9 mouse cellular contexts compared by ENCODE assay signal in genomic region chr13:46096968-46097367, GRCm38 (mm10).
A peak's percentile ranks its signal among the peaks of the same experiment; 100 is the strongest.
DNase-seq lines count a peak whose midpoint lies in the region; ATAC-seq and TF ChIP-seq lines count a peak whose summit lies in the region.
"Had no signal": no experiment of that assay in that cellular context is flagged by ENCODE, and none has a peak within 500 bp of the region (broad histone marks: within the 10 kb centered on the region; RNA-seq: fewer than 3 reads in every experiment).

No protein-coding gene starts in this region.

- intact Hi-C loops in gastrocnemius, adult 2 months (cut with DNase I) = no loop called here

- no peaks in the 10 kb centered on the region for H3K36me3 ChIP-seq in hindbrain, embryonic 14.5 days (replicated peaks; ENCODE audit: control insufficient read depth, insufficient read depth)
- no peaks in the 10 kb centered on the region for H3K36me3 ChIP-seq in hindbrain, embryonic 12.5 days
- H3K36me3 ChIP-seq in limb, embryonic 13.5 days = no peaks in the 10 kb centered on the region
- no peaks in the 10 kb centered on the region for H3K36me3 ChIP-seq in stomach, postnatal 0 days (ENCODE audit: control insufficient read depth, insufficient read depth, low read length)

- no peak overlapping the region for H3K4me2 ChIP-seq in hindbrain, embryonic 14.5 days (replicated peaks)
- no peak overlapping the region for H3K4me2 ChIP-seq in hindbrain, embryonic 12.5 days (replicated peaks)
- H3K4me2 ChIP-seq in limb, embryonic 13.5 days (replicated peaks) = no peak overlapping the region
- no peak overlapping the region for H3K4me2 ChIP-seq in stomach, postnatal 0 days (replicated peaks; ENCODE audit: low read depth)

- DNase-seq in hindbrain, embryonic 14.5 days (ENCODE audit: low spot score) = peak; percentile 43
- peak; percentile 47 to 54 for DNase-seq in B cell, adult 2 months
- peak; percentile 67 for DNase-seq in brain, embryonic 14.5 days (ENCODE audit: low read depth)
- peak; percentile 58 for DNase-seq in stomach, postnatal 0 days (ENCODE audit: low spot score)
- no peak for DNase-seq in gastrocnemius, adult 2 months
- DNase-seq in cerebellum, postnatal 4 days (ENCODE audit: low spot score in 2 of 2) = no peak

- no peaks in the 10 kb centered on the region for H3K9me3 ChIP-seq in hindbrain, embryonic 14.5 days (ENCODE audit: control insufficient read depth, low read length)
- no peaks in the 10 kb centered on the region for H3K9me3 ChIP-seq in hindbrain, embryonic 12.5 days (replicated peaks)
- H3K9me3 ChIP-seq in limb, embryonic 13.5 days = no peaks in the 10 kb centered on the region
- no peaks in the 10 kb centered on the region for H3K9me3 ChIP-seq in stomach, postnatal 0 days (ENCODE audit: control insufficient read depth, low read length)

- no peak for TF ChIP-seq EP300 in stomach, postnatal 0 days (optimal IDR thresholded peaks at IDR 0.05)

- H3K9ac ChIP-seq in hindbrain, embryonic 14.5 days = no peak overlapping the region
- H3K9ac ChIP-seq in hindbrain, embryonic 12.5 days = no peak overlapping the region
- no peak overlapping the region for H3K9ac ChIP-seq in limb, embryonic 13.5 days
- no peak overlapping the region for H3K9ac ChIP-seq in stomach, postnatal 0 days (ENCODE audit: low read length)

- H3K4me1 ChIP-seq in hindbrain, embryonic 14.5 days (replicated peaks; ENCODE audit: control insufficient read depth, insufficient read depth, low read length) = no peaks in the 10 kb centered on the region
- 0 out of 2 replicates have a peak, but pooled peaks cover 3% of the 10 kb centered on the region for H3K4me1 ChIP-seq in hindbrain, embryonic 12.5 days
- no peaks in the 10 kb centered on the region for H3K4me1 ChIP-seq in limb, embryonic 13.5 days
- H3K4me1 ChIP-seq in stomach, postnatal 0 days (replicated peaks; ENCODE audit: control insufficient read depth, insufficient read depth) = no peaks in the 10 kb centered on the region

- no peak for TF ChIP-seq POLR2A in brain, embryonic 14.5 days (IDR thresholded peaks at IDR 0.05; ENCODE audit: borderline replicate concordance, extremely low read depth, insufficient read depth, insufficient read length, poor library complexity, severe bottlenecking)

- no peak for ATAC-seq in hindbrain, embryonic 14.5 days (ENCODE audit: low FRiP score)
- ATAC-seq in hindbrain, embryonic 12.5 days (ENCODE audit: low FRiP score) = no peak
- ATAC-seq in limb, embryonic 13.5 days (ENCODE audit: low FRiP score, low read depth) = 0 out of 2 replicates have a peak, but pooled peaks have one; percentile 36
- no peak for ATAC-seq in stomach, postnatal 0 days (ENCODE audit: low FRiP score, low TSS enrichment)

- TF ChIP-seq CTCF in brain, embryonic 14.5 days (IDR thresholded peaks at IDR 0.05; ENCODE audit: borderline replicate concordance, extremely low read depth, insufficient read depth, insufficient read length) = no peak
- TF ChIP-seq CTCF in stomach, postnatal 0 days (IDR thresholded peaks at IDR 0.05; ENCODE audit: low read depth) = no peak
- no peak for TF ChIP-seq CTCF in gastrocnemius, adult 2 months (IDR thresholded peaks at IDR 0.05)

- H3K27ac ChIP-seq in hindbrain, embryonic 14.5 days = no peak overlapping the region
- no peak overlapping the region for H3K27ac ChIP-seq in hindbrain, embryonic 12.5 days
- H3K27ac ChIP-seq in limb, embryonic 13.5 days = no peak overlapping the region
- H3K27ac ChIP-seq in stomach, postnatal 0 days (replicated peaks) = no peak overlapping the region
- H3K27ac ChIP-seq in gastrocnemius, adult 2 months = no peak overlapping the region
- H3K27ac ChIP-seq: macrophage had no signal

- no peak overlapping the region for H3K4me3 ChIP-seq in hindbrain, embryonic 14.5 days (replicated peaks; ENCODE audit: low read length)
- no peak overlapping the region for H3K4me3 ChIP-seq in hindbrain, embryonic 12.5 days
- no peak overlapping the region for H3K4me3 ChIP-seq in limb, embryonic 13.5 days
- no peak overlapping the region for H3K4me3 ChIP-seq in stomach, postnatal 0 days (ENCODE audit: low read depth, low read length)
- H3K4me3 ChIP-seq in gastrocnemius, adult 2 months = no peak overlapping the region

- 7% methylated on average over 5 of the region's 5 CpGs for WGBS in hindbrain, embryonic 14.5 days
- 8% methylated on average over 5 of the region's 5 CpGs for WGBS in hindbrain, embryonic 12.5 days
- WGBS in limb, embryonic 13.5 days = 2% methylated on average over 5 of the region's 5 CpGs
- WGBS in stomach, postnatal 0 days = 1% methylated on average over 5 of the region's 5 CpGs

- H3K27me3 ChIP-seq in hindbrain, embryonic 14.5 days (ENCODE audit: control insufficient read depth, insufficient read depth, low read length) = no peaks in the 10 kb centered on the region
- no peaks in the 10 kb centered on the region for H3K27me3 ChIP-seq in hindbrain, embryonic 12.5 days
- no peaks in the 10 kb centered on the region for H3K27me3 ChIP-seq in limb, embryonic 13.5 days
- H3K27me3 ChIP-seq in stomach, postnatal 0 days (ENCODE audit: control insufficient read depth, insufficient read depth, low read length) = no peaks in the 10 kb centered on the region

Comparison
In these comparisons a context has a peak if more than half of its experiments do, and no peak if none do; other contexts are left out.
1. DNase-seq: peak in hindbrain, embryonic 14.5 days (single experiment), B cell, adult 2 months (2 of 2), brain, embryonic 14.5 days (single experiment) and stomach, postnatal 0 days (single experiment); none in gastrocnemius, adult 2 months (single experiment) and cerebellum, postnatal 4 days (0 of 2).